Mouse (Mus musculus) heart, postnatal 4 days (tissue): ENCODE results near the gene Mfap2. TPM values are rescaled to one million over a fixed set of nuclear protein-coding genes. Genes with fewer than 3 reads are reported as not detected.

ENCODE experiments used
- DNase-seq: peaks from one replicate; pipeline ENCODE4 v3.0.0; 2021
- total RNA-seq, 2 experiments: library from RNA; stranded (reverse); gene quantifications; 2 replicates each; pipeline ENCODE4 v1.2.3; 2021

Mfap2 gene
- total RNA-seq, 2 experiments from 2014 or later: 63.0 to 65.1 TPM

- DNase-seq: no peak
Measured at GRCm38 (mm10) chr4:140988706-140989290, 21.4 kb upstream of the Mfap2 start.

- no peak for DNase-seq
Measured at GRCm38 (mm10) chr4:140989447-140989846, 20.8 kb upstream of the Mfap2 start.

GRCm38 (mm10) chr4:140992215-140992614 lies 18.0 kb upstream of the Mfap2 start:
- no peak for DNase-seq

GRCm38 (mm10) chr4:140993846-140994245 lies 16.4 kb upstream of the Mfap2 start:
- DNase-seq: no peak

GRCm38 (mm10) chr4:140995811-140996210 lies 14.4 kb upstream of the Mfap2 start:
- DNase-seq: no peak

- no peak for DNase-seq
Measured at GRCm38 (mm10) chr4:140996812-140997211, 13.4 kb upstream of the Mfap2 start.

GRCm38 (mm10) chr4:141005983-141006382 lies 4.2 kb upstream of the Mfap2 start:
- peak; percentile 70 for DNase-seq

GRCm38 (mm10) chr4:141008028-141008427 lies 2.2 kb upstream of the Mfap2 start:
- peak; percentile 81 for DNase-seq

GRCm38 (mm10) chr4:141010526-141010925 lies 308 bp downstream of the Mfap2 start:
- peak; percentile 58 for DNase-seq

- DNase-seq: peak; percentile 49
Measured at GRCm38 (mm10) chr4:141010941-141011429, 767 bp downstream of the Mfap2 start.

- peak; percentile 47 for DNase-seq
Measured at GRCm38 (mm10) chr4:141011556-141012328, 1.5 kb downstream of the Mfap2 start.

GRCm38 (mm10) chr4:141012558-141012957 lies 2.3 kb downstream of the Mfap2 start:
- DNase-seq: no peak

GRCm38 (mm10) chr4:141014114-141014513 lies 3.9 kb downstream of the Mfap2 start:
- DNase-seq: no peak

- no peak for DNase-seq
Measured at GRCm38 (mm10) chr4:141014856-141015255, 4.6 kb downstream of the Mfap2 start.

- peak; percentile 45 for DNase-seq
Measured at GRCm38 (mm10) chr4:141015356-141015755, 5.1 kb downstream of the Mfap2 start.

GRCm38 (mm10) chr4:141016311-141016710 lies 6.1 kb downstream of the Mfap2 start:
- no peak for DNase-seq

- DNase-seq: no peak
Measured at GRCm38 (mm10) chr4:141017657-141018436, 7.6 kb downstream of the Mfap2 start.

GRCm38 (mm10) chr4:141020220-141020619 lies 10.0 kb downstream of the Mfap2 start:
- no peak for DNase-seq

GRCm38 (mm10) chr4:141020811-141021613 lies 10.8 kb downstream of the Mfap2 start:
- peak; percentile 92 for DNase-seq

GRCm38 (mm10) chr4:141021614-141021929 lies 11.4 kb downstream of the Mfap2 start:
- DNase-seq: no peak

- no peak for DNase-seq
Measured at GRCm38 (mm10) chr4:141024052-141024451, 13.8 kb downstream of the Mfap2 start.

GRCm38 (mm10) chr4:141024992-141025391 lies 14.8 kb downstream of the Mfap2 start:
- no peak for DNase-seq
